Mouse (Mus musculus) ES-E14 (cell line): Measurements from ENCODE around the gene Cops8.

Experiments
- CHD2 ChIP-seq: IDR thresholded peaks from 2 replicates; pipeline ENCODE4 v1.6.1; 2014; ENCODE audit warnings: mild to moderate bottlenecking, low read depth, low read length, inconsistent platforms
- HCFC1 ChIP-seq: IDR thresholded peaks from 2 replicates; pipeline ENCODE4 v1.6.1; 2012; ENCODE audit warnings: low read length, inconsistent platforms, borderline replicate concordance; ENCODE audit not compliant: insufficient read depth
- MAFK ChIP-seq: IDR thresholded peaks from 2 replicates; pipeline ENCODE4 v1.6.1; 2014; ENCODE audit warnings: mild to moderate bottlenecking, low read depth, low read length, inconsistent platforms; ENCODE audit not compliant: insufficient read depth
- ZC3H11A ChIP-seq: IDR thresholded peaks from 2 replicates; pipeline ENCODE4 v1.6.1; 2012; ENCODE audit warnings: low read depth, mild to moderate bottlenecking, inconsistent platforms, low read length, borderline replicate concordance
- ZNF384 ChIP-seq: IDR thresholded peaks from 2 replicates; pipeline ENCODE4 v1.6.1; 2012; ENCODE audit warnings: low read depth, low read length, inconsistent platforms

GRCm38 (mm10) chr1:90634205-90634745, 31.5 kb downstream of the Cops8 start:
- TF ChIP-seq ZC3H11A, result no peak
- no peak for TF ChIP-seq MAFK
- no peak for TF ChIP-seq CHD2
- no peak for TF ChIP-seq ZNF384
- TF ChIP-seq HCFC1, result no peak
